Comparison of ENCODE assay signal across 19 mouse cellular contexts in genomic region chr14:76179343-76179742, GRCm38 (mm10).
DNase-seq lines count a peak whose midpoint lies in the region; ATAC-seq and TF ChIP-seq lines count a peak whose summit lies in the region.
"Had no signal": no experiment of that assay in that cellular context is flagged by ENCODE, and none has a peak within 500 bp of the region (broad histone marks: within the 10 kb centered on the region; RNA-seq: fewer than 3 reads in every experiment).

No protein-coding gene starts in this region.

- no peaks in the 10 kb centered on the region for H3K9me3 ChIP-seq in heart, embryonic 10.5 days
- no peaks in the 10 kb centered on the region for H3K9me3 ChIP-seq in liver, postnatal 0 days (ENCODE audit: low read length)
- no peaks in the 10 kb centered on the region for H3K9me3 ChIP-seq in CH12.LX (replicated peaks; ENCODE audit: low read length)
- H3K9me3 ChIP-seq: embryonic facial prominence, embryonic 12.5 days; limb, embryonic 13.5 days; lung, embryonic 15.5 days; neural tube, embryonic 12.5 days had no signal

- WGBS in heart, embryonic 10.5 days = 88% methylated on average over 6 of the region's 6 CpGs
- WGBS in liver, postnatal 0 days (ENCODE audit: insufficient replicate concordance) = 68% methylated on average over 6 of the region's 6 CpGs

- peak; percentile 38 for DNase-seq in heart, adult 8-10 months (ENCODE audit: low spot score)
- DNase-seq in heart, embryonic 10.5 days (ENCODE audit: low spot score) = no peak
- DNase-seq in liver, postnatal 0 days = no peak
- DNase-seq in liver (no peak), CH12.LX (ENCODE audit: extremely low read depth) (peak; percentile 86)
- no peak for DNase-seq in left cerebral cortex, postnatal 4 days
- DNase-seq in retina, postnatal 1 day = no peak
- DNase-seq: adrenal gland, postnatal 14 days; cerebellum, adult 2 months; gastrocnemius, postnatal 25 days; right cerebral cortex, adult 18-20 months had no signal

- intact Hi-C loops in left cerebral cortex, postnatal 4 days (cut with DNase I) = no loop called here

- no peaks in the 10 kb centered on the region for H3K4me1 ChIP-seq in heart, embryonic 10.5 days
- H3K4me1 ChIP-seq in liver, postnatal 0 days (ENCODE audit: insufficient read depth) = no peaks in the 10 kb centered on the region
- peaks cover 18 to 33% of the 10 kb centered on the region in 2 experiments for H3K4me1 ChIP-seq in CH12.LX (ENCODE audit: control insufficient read depth in 1 of 2, insufficient read depth in 2 of 2)
- H3K4me1 ChIP-seq: embryonic facial prominence, embryonic 12.5 days had no signal

- no peak overlapping the region for H3K9ac ChIP-seq in liver, postnatal 0 days (replicated peaks)
- H3K9ac ChIP-seq in CH12.LX (ENCODE audit: insufficient read depth, low read depth) = no peak overlapping the region
- H3K9ac ChIP-seq: embryonic facial prominence, embryonic 12.5 days; hindbrain, embryonic 14.5 days; limb, embryonic 13.5 days; lung, embryonic 15.5 days; neural tube, embryonic 12.5 days had no signal

- H3K4me3 ChIP-seq in heart, embryonic 10.5 days = no peak overlapping the region
- no peak overlapping the region for H3K4me3 ChIP-seq in liver, postnatal 0 days (ENCODE audit: low read depth, low read length)
- no peak overlapping the region for H3K4me3 ChIP-seq in CH12.LX (replicated peaks in 1 of 3; ENCODE audit: low read depth in 2 of 3, low read length in 2 of 3, poor library complexity in 1 of 3)
- H3K4me3 ChIP-seq: embryonic facial prominence, embryonic 12.5 days; erythroblast, embryonic 14.5 days; limb, embryonic 13.5 days; lung, embryonic 15.5 days; neural tube, embryonic 12.5 days had no signal

- TF ChIP-seq EP300 in liver, postnatal 0 days (IDR thresholded peaks at IDR 0.05; ENCODE audit: low read depth) = no peak
- TF ChIP-seq EP300 in CH12.LX (IDR thresholded peaks at IDR 0.05; ENCODE audit: low read length) = peak; percentile 100

- dilution Hi-C loops in CH12.LX (cut with MboI; ENCODE audit: extremely low pct_ligation_motif_present, extremely low pct_unique_long_range_greater_than_20kb, low sequenced_read_pairs) = no loop called here

- TF ChIP-seq RAD21 in CH12.LX (IDR thresholded peaks at IDR 0.05; ENCODE audit: low read depth, low read length) = no peak

- no peaks in the 10 kb centered on the region for H3K79me2 ChIP-seq in CH12.LX (replicated peaks; ENCODE audit: control insufficient read depth, extremely low read depth, insufficient read depth, poor library complexity, severe bottlenecking)

- no peaks in the 10 kb centered on the region for H3K36me3 ChIP-seq in heart, embryonic 10.5 days
- no peaks in the 10 kb centered on the region for H3K36me3 ChIP-seq in liver, postnatal 0 days (replicated peaks; ENCODE audit: insufficient read depth, low read length)
- H3K36me3 ChIP-seq in CH12.LX (replicated peaks in 1 of 2; ENCODE audit: control insufficient read depth in 1 of 2, insufficient read depth in 1 of 2, low read length in 1 of 2) = no peaks in the 10 kb centered on the region
- H3K36me3 ChIP-seq: embryonic facial prominence, embryonic 12.5 days; limb, embryonic 13.5 days; lung, embryonic 15.5 days; neural tube, embryonic 12.5 days had no signal

- TF ChIP-seq POLR2A in CH12.LX (IDR thresholded peaks at IDR 0.05; ENCODE audit: low read depth, low read length) = no peak

- no peaks in the 10 kb centered on the region for H3K27me3 ChIP-seq in heart, embryonic 10.5 days (ENCODE audit: insufficient read depth, poor library complexity, severe bottlenecking)
- no peaks in the 10 kb centered on the region for H3K27me3 ChIP-seq in liver, postnatal 0 days (ENCODE audit: insufficient read depth, low read length)
- no peaks in the 10 kb centered on the region for H3K27me3 ChIP-seq in CH12.LX (replicated peaks)
- H3K27me3 ChIP-seq: embryonic facial prominence, embryonic 12.5 days; limb, embryonic 13.5 days; lung, embryonic 15.5 days; neural tube, embryonic 12.5 days had no signal

- no peak for TF ChIP-seq CTCF in liver, postnatal 0 days (IDR thresholded peaks at IDR 0.05; ENCODE audit: low read depth)
- no peak for TF ChIP-seq CTCF in CH12.LX (conservative IDR thresholded peaks at IDR 0.05 in 1 of 2, IDR thresholded peaks at IDR 0.05 in 1 of 2; ENCODE audit: low read depth in 2 of 2, low read length in 2 of 2)

- in situ Hi-C loops in CH12.LX (cut with MboI; ENCODE audit: low pct_ligation_motif_present, low pct_unique_long_range_greater_than_20kb, low sequenced_read_pairs) = loop anchor here (10.0 kb wide), 1 partner anchor 65 kb away; no protein-coding TSS in a partner anchor

- H3K4me2 ChIP-seq in liver, postnatal 0 days (ENCODE audit: low read depth, low read length) = no peak overlapping the region
- peak overlapping the region; percentile 37 for H3K4me2 ChIP-seq in CH12.LX (ENCODE audit: insufficient read depth, low read depth, poor library complexity, severe bottlenecking)
- H3K4me2 ChIP-seq: embryonic facial prominence, embryonic 12.5 days; hindbrain, embryonic 14.5 days; limb, embryonic 13.5 days; lung, embryonic 15.5 days; neural tube, embryonic 12.5 days had no signal

- no peak overlapping the region for H3K27ac ChIP-seq in heart, embryonic 10.5 days
- no peak overlapping the region for H3K27ac ChIP-seq in liver, postnatal 0 days (ENCODE audit: low read depth)
- no peak overlapping the region for H3K27ac ChIP-seq in CH12.LX (ENCODE audit: insufficient read depth, low read depth)
- H3K27ac ChIP-seq: embryonic facial prominence, embryonic 12.5 days; hindbrain, embryonic 14.5 days; limb, embryonic 13.5 days; lung, embryonic 15.5 days; neural tube, embryonic 12.5 days had no signal

- ATAC-seq in liver, postnatal 0 days = peak; percentile 47; the same call in 1 of the 2 replicates
- peak; percentile 95 for ATAC-seq in megakaryocyte, adult 5-6 weeks (ENCODE audit: poor library complexity, severe bottlenecking)
- ATAC-seq: forebrain, embryonic 14.5 days had no signal

TF ChIP-seq in CH12.LX, 34 proteins besides CTCF, POLR2A, EP300 and RAD21:
- TF ChIP-seq KAT2A (IDR thresholded peaks at IDR 0.05; ENCODE audit: insufficient replicate concordance, low read length) = no peak
- peak; percentile 84 for TF ChIP-seq ETS1 (conservative IDR thresholded peaks at IDR 0.05; ENCODE audit: low read depth, low read length)
- TF ChIP-seq ELF1 (IDR thresholded peaks at IDR 0.05; ENCODE audit: low read depth, low read length) = 0 out of 2 replicates have a peak, but pooled peaks have one; percentile 42
- TF ChIP-seq BHLHE40 (IDR thresholded peaks at IDR 0.05; ENCODE audit: low read depth, low read length) = peak; percentile 82
- TF ChIP-seq CHD2 (IDR thresholded peaks at IDR 0.05; ENCODE audit: low read length) = peak; percentile 77
- TF ChIP-seq TCF12 (IDR thresholded peaks at IDR 0.05; ENCODE audit: low read depth, low read length) = peak; percentile 78
- peak; percentile 69; the same call in 1 of the 2 replicates for TF ChIP-seq SIN3A (IDR thresholded peaks at IDR 0.05; ENCODE audit: low read length)
- no peak for TF ChIP-seq NRF1 (IDR thresholded peaks at IDR 0.05; ENCODE audit: low read depth, low read length)
- TF ChIP-seq JUN (IDR thresholded peaks at IDR 0.05; ENCODE audit: insufficient read depth, low read depth, low read length) = peak; percentile 93
- no peak for TF ChIP-seq UBTF (IDR thresholded peaks at IDR 0.05; ENCODE audit: low read depth, low read length)
- peak; percentile 94 for TF ChIP-seq JUND (conservative IDR thresholded peaks at IDR 0.05; ENCODE audit: low read depth, low read length)
- no peak for TF ChIP-seq MAX (IDR thresholded peaks at IDR 0.05; ENCODE audit: low read length)
- TF ChIP-seq ZKSCAN1 (IDR thresholded peaks at IDR 0.05; ENCODE audit: borderline replicate concordance, low read depth, low read length) = no peak
- TF ChIP-seq POLR2AphosphoS2 (IDR thresholded peaks at IDR 0.05; ENCODE audit: low read depth, low read length) = no peak
- no peak for TF ChIP-seq MAZ (IDR thresholded peaks at IDR 0.05; ENCODE audit: low read depth, low read length)
- TF ChIP-seq IRF4 (IDR thresholded peaks at IDR 0.05; ENCODE audit: low read depth, low read length) = peak; percentile 99
- TF ChIP-seq MAFK (IDR thresholded peaks at IDR 0.05; ENCODE audit: insufficient replicate concordance, low read length) = peak; percentile 63; the same call in 1 of the 2 replicates
- peak; percentile 13; the same call in 1 of the 2 replicates for TF ChIP-seq HCFC1 (IDR thresholded peaks at IDR 0.05; ENCODE audit: low read depth, low read length)
- no peak for TF ChIP-seq ZC3H11A (IDR thresholded peaks at IDR 0.05; ENCODE audit: low read depth, low read length)
- TF ChIP-seq CHD1 (IDR thresholded peaks at IDR 0.05; ENCODE audit: low read depth, low read length) = no peak
- TF ChIP-seq MYC (IDR thresholded peaks at IDR 0.05; ENCODE audit: low read depth, low read length) = 0 out of 2 replicates have a peak, but pooled peaks have one; percentile 48
- peak; percentile 86 for TF ChIP-seq MEF2A (IDR thresholded peaks at IDR 0.05; ENCODE audit: borderline replicate concordance, low read depth, low read length)
- peak; percentile 97 for TF ChIP-seq RCOR1 (conservative IDR thresholded peaks at IDR 0.05; ENCODE audit: low read depth, low read length)
TF ChIP-seq in CH12.LX: peak in this region for 14.

Comparison
In these comparisons a context has a peak if more than half of its experiments do, and no peak if none do; other contexts are left out.
1. DNase-seq: peak in heart, adult 8-10 months (single experiment) and CH12.LX (single experiment); none in heart, embryonic 10.5 days (single experiment), liver, postnatal 0 days (single experiment), liver (single experiment), left cerebral cortex, postnatal 4 days (single experiment) and retina, postnatal 1 day (single experiment).